Comparison of ENCODE assay signal across 9 mouse cellular contexts in genomic region chr6:85186033-85186743, GRCm38 (mm10). TPM values are rescaled to one million over a fixed set of nuclear protein-coding genes. Genes with fewer than 3 reads are reported as not detected.
A peak's percentile ranks its signal among the peaks of the same experiment; 100 is the strongest.
DNase-seq lines count a peak whose midpoint lies in the region; ATAC-seq and TF ChIP-seq lines count a peak whose summit lies in the region.
"Had no signal": no experiment of that assay in that cellular context is flagged by ENCODE, and none has a peak within 500 bp of the region (broad histone marks: within the 10 kb centered on the region; RNA-seq: fewer than 3 reads in every experiment).

No protein-coding gene starts in this region.

- H3K4me2 ChIP-seq in liver, embryonic 11.5 days, result peak overlapping the region; percentile 53
- H3K4me2 ChIP-seq in liver, postnatal 0 days (ENCODE audit: low read depth, low read length), result no peak overlapping the region
- H3K4me2 ChIP-seq in embryonic facial prominence, embryonic 15.5 days (replicated peaks), result peak overlapping the region; percentile 63
- peak overlapping the region; percentile 73 for H3K4me2 ChIP-seq in kidney, embryonic 16.5 days (replicated peaks; ENCODE audit: low read depth, low read length)
- peak overlapping the region; percentile 29; the same call in 1 of the 2 replicates for H3K4me2 ChIP-seq in neural tube, embryonic 12.5 days (replicated peaks)

- WGBS in liver, embryonic 11.5 days, result 3% methylated on average over 33 of the region's 33 CpGs
- WGBS in liver, postnatal 0 days (ENCODE audit: insufficient replicate concordance), result 3% methylated on average over 33 of the region's 33 CpGs
- 3% methylated on average over 33 of the region's 33 CpGs for WGBS in embryonic facial prominence, embryonic 15.5 days
- WGBS in kidney, embryonic 16.5 days, result 2% methylated on average over 33 of the region's 33 CpGs
- under 1% methylated on average over 33 of the region's 33 CpGs for WGBS in neural tube, embryonic 12.5 days

- ATAC-seq in liver, embryonic 11.5 days (replicated peaks; ENCODE audit: low FRiP score), result no peak
- ATAC-seq in liver, postnatal 0 days, result no peak
- ATAC-seq in embryonic facial prominence, embryonic 15.5 days (ENCODE audit: insufficient number of reproducible peaks, low FRiP score, low TSS enrichment, low read depth), result no peak
- ATAC-seq in kidney, embryonic 16.5 days (ENCODE audit: low FRiP score, low TSS enrichment), result peak; percentile 57
- no peak for ATAC-seq in neural tube, embryonic 12.5 days (ENCODE audit: low FRiP score, low read depth)

- no peaks in the 10 kb centered on the region for H3K9me3 ChIP-seq in liver, embryonic 11.5 days (ENCODE audit: control insufficient read depth, low read length)
- H3K9me3 ChIP-seq in liver, postnatal 0 days (ENCODE audit: low read length), result no peaks in the 10 kb centered on the region
- H3K9me3 ChIP-seq in embryonic facial prominence, embryonic 15.5 days (replicated peaks), result no peaks in the 10 kb centered on the region
- no peaks in the 10 kb centered on the region for H3K9me3 ChIP-seq in kidney, embryonic 16.5 days (ENCODE audit: low read length)
- H3K9me3 ChIP-seq in neural tube, embryonic 12.5 days, result no peaks in the 10 kb centered on the region

- no peak for TF ChIP-seq EP300 in liver, postnatal 0 days (IDR thresholded peaks at IDR 0.05; ENCODE audit: low read depth)

- intact Hi-C loops in left cerebral cortex, postnatal 36 days (cut with DNase I), result no loop called here

- H3K27me3 ChIP-seq in liver, embryonic 11.5 days (replicated peaks; ENCODE audit: control insufficient read depth, insufficient read depth, low read length), result peaks cover 77% of the 10 kb centered on the region
- peaks cover 64% of the 10 kb centered on the region for H3K27me3 ChIP-seq in liver, postnatal 0 days (ENCODE audit: insufficient read depth, low read length)
- H3K27me3 ChIP-seq in embryonic facial prominence, embryonic 15.5 days, result peaks cover 72% of the 10 kb centered on the region
- peaks cover 76% of the 10 kb centered on the region for H3K27me3 ChIP-seq in kidney, embryonic 16.5 days (ENCODE audit: insufficient read depth, low read length)
- peaks cover 77% of the 10 kb centered on the region for H3K27me3 ChIP-seq in neural tube, embryonic 12.5 days (replicated peaks)

- no peak overlapping the region for H3K9ac ChIP-seq in liver, embryonic 11.5 days (ENCODE audit: low read depth, low read length)
- no peak overlapping the region for H3K9ac ChIP-seq in liver, postnatal 0 days (replicated peaks)
- H3K9ac ChIP-seq in embryonic facial prominence, embryonic 15.5 days, result no peak overlapping the region
- H3K9ac ChIP-seq in kidney, embryonic 16.5 days (replicated peaks; ENCODE audit: low read length), result no peak overlapping the region
- H3K9ac ChIP-seq in neural tube, embryonic 12.5 days, result no peak overlapping the region; the same call in 1 of the 2 replicates

- H3K36me3 ChIP-seq in liver, embryonic 11.5 days (ENCODE audit: control insufficient read depth, insufficient read depth, low read length), result no peaks in the 10 kb centered on the region
- no peaks in the 10 kb centered on the region for H3K36me3 ChIP-seq in liver, postnatal 0 days (replicated peaks; ENCODE audit: insufficient read depth, low read length)
- no peaks in the 10 kb centered on the region for H3K36me3 ChIP-seq in embryonic facial prominence, embryonic 15.5 days
- H3K36me3 ChIP-seq in kidney, embryonic 16.5 days (ENCODE audit: insufficient read depth, low read length), result no peaks in the 10 kb centered on the region
- no peaks in the 10 kb centered on the region for H3K36me3 ChIP-seq in neural tube, embryonic 12.5 days

- H3K27ac ChIP-seq in liver, embryonic 11.5 days (ENCODE audit: low read depth, low read length), result no peak overlapping the region
- H3K27ac ChIP-seq in liver, postnatal 0 days (ENCODE audit: low read depth), result no peak overlapping the region
- no peak overlapping the region for H3K27ac ChIP-seq in embryonic facial prominence, embryonic 15.5 days (replicated peaks)
- no peak overlapping the region for H3K27ac ChIP-seq in kidney, embryonic 16.5 days (ENCODE audit: low read length)
- H3K27ac ChIP-seq in neural tube, embryonic 12.5 days, result no peak overlapping the region

- H3K4me3 ChIP-seq in liver, embryonic 11.5 days (ENCODE audit: low read depth, low read length), result peak overlapping the region; percentile 7; the same call in 1 of the 2 replicates
- H3K4me3 ChIP-seq in liver, postnatal 0 days (ENCODE audit: low read depth, low read length), result no peak overlapping the region
- H3K4me3 ChIP-seq in embryonic facial prominence, embryonic 15.5 days (replicated peaks), result peak overlapping the region; percentile 35; the same call in 1 of the 2 replicates
- peak overlapping the region; percentile 53 for H3K4me3 ChIP-seq in kidney, embryonic 16.5 days (ENCODE audit: low read length)
- H3K4me3 ChIP-seq in neural tube, embryonic 12.5 days, result no peak overlapping the region

- no peak for DNase-seq in liver, embryonic 11.5 days (ENCODE audit: low spot score)
- no peak for DNase-seq in liver, postnatal 0 days
- no peak for DNase-seq in urinary bladder, postnatal 10 days (ENCODE audit: low spot score)
- no peak for DNase-seq in left cerebral cortex, postnatal 36 days (ENCODE audit: low spot score in 2 of 2)
- no peak for DNase-seq in layer of hippocampus, postnatal 36 days

- no peak for TF ChIP-seq CTCF in liver, postnatal 0 days (IDR thresholded peaks at IDR 0.05; ENCODE audit: low read depth)

- H3K4me1 ChIP-seq in liver, embryonic 11.5 days (replicated peaks; ENCODE audit: control insufficient read depth, insufficient read depth, low read length), result peaks cover 3% of the 10 kb centered on the region
- peaks cover 7% of the 10 kb centered on the region for H3K4me1 ChIP-seq in liver, postnatal 0 days (ENCODE audit: insufficient read depth)
- peaks cover 43% of the 10 kb centered on the region for H3K4me1 ChIP-seq in embryonic facial prominence, embryonic 15.5 days
- H3K4me1 ChIP-seq in kidney, embryonic 16.5 days (ENCODE audit: insufficient read depth, low read length), result peaks cover 38% of the 10 kb centered on the region
- peaks cover 28% of the 10 kb centered on the region for H3K4me1 ChIP-seq in neural tube, embryonic 12.5 days

RNA-seq across cellular contexts. Expression of gene Emx1, which starts 1.1 kb away (rescaled TPM):
- polyA plus RNA-seq in liver, embryonic 11.5 days (2014; fragmentation: Nextera tagmentation; extraction: Ambion mirVana), result 0.38 and 0.49 TPM in 2 replicates
- polyA plus RNA-seq in liver, postnatal 0 days (2015; fragmentation: Nextera tagmentation; extraction: Ambion mirVana), result not detected in 2 replicates
- polyA plus RNA-seq in embryonic facial prominence, embryonic 15.5 days (2015; fragmentation: Nextera tagmentation; extraction: Ambion mirVana), result 0.21 and 0.45 TPM in 2 replicates
- 17.9 and 19.7 TPM in 2 replicates for polyA plus RNA-seq in kidney, embryonic 16.5 days (2015; fragmentation: Nextera tagmentation; extraction: Ambion mirVana)
- 0.16 TPM in 1 of 2 replicates, not detected in the other for polyA plus RNA-seq in neural tube, embryonic 12.5 days (2016; fragmentation: Nextera tagmentation; extraction: Ambion mirVana)
- total RNA-seq in left cerebral cortex, postnatal 36 days (2021), result 10 to 100 TPM; 34.2 to 45.2 TPM
- total RNA-seq in layer of hippocampus, postnatal 36 days (2021), result 10 to 100 TPM; 17.6 to 19.3 TPM
- polyA plus RNA-seq: large intestine, adult 2 months had no signal

RNA-seq across cellular contexts. Expression of gene Spr, which starts 48.6 kb away (rescaled TPM):
- 66.5 and 77.7 TPM in 2 replicates for polyA plus RNA-seq in liver, embryonic 11.5 days (2014; fragmentation: Nextera tagmentation; extraction: Ambion mirVana)
- 61.1 and 62.6 TPM in 2 replicates for polyA plus RNA-seq in liver, postnatal 0 days (2015; fragmentation: Nextera tagmentation; extraction: Ambion mirVana)
- polyA plus RNA-seq in embryonic facial prominence, embryonic 15.5 days (2015; fragmentation: Nextera tagmentation; extraction: Ambion mirVana), result 51.1 and 52.5 TPM in 2 replicates
- polyA plus RNA-seq in kidney, embryonic 16.5 days (2015; fragmentation: Nextera tagmentation; extraction: Ambion mirVana), result 75.8 and 81.1 TPM in 2 replicates
- 28.3 and 34.8 TPM in 2 replicates for polyA plus RNA-seq in neural tube, embryonic 12.5 days (2016; fragmentation: Nextera tagmentation; extraction: Ambion mirVana)
- total RNA-seq in left cerebral cortex, postnatal 36 days (2021), result 10 to 100 TPM; 38.4 to 48.6 TPM
- 10 to 100 TPM; 48.7 to 52.6 TPM for total RNA-seq in layer of hippocampus, postnatal 36 days (2021)

Comparison
In these comparisons a context has a peak if more than half of its experiments do, and no peak if none do; other contexts are left out.
1. H3K4me3 ChIP-seq: peak in liver, embryonic 11.5 days (single experiment), embryonic facial prominence, embryonic 15.5 days (single experiment) and kidney, embryonic 16.5 days (single experiment); none in liver, postnatal 0 days (single experiment) and neural tube, embryonic 12.5 days (single experiment).
2. RNA of gene Emx1, which starts 1.1 kb away (polyA plus RNA-seq): 17.9 to 19.7 TPM in kidney, embryonic 16.5 days; 0.38 to 0.49 TPM in liver, embryonic 11.5 days, 0.21 to 0.45 TPM in embryonic facial prominence, embryonic 15.5 days, 0.16 TPM in neural tube, embryonic 12.5 days and not detected in liver, postnatal 0 days; every median in the first group is over 10 times any median in the second.